Mouse (Mus musculus) hindbrain, embryonic 11.5 days (tissue): ENCODE measurements around the gene Ttc22. TPM values are rescaled to one million over a fixed set of nuclear protein-coding genes. Genes with fewer than 3 reads are reported as not detected.

ENCODE experiments used
- ATAC-seq: fragments of 200-750 bp; cut with Nextera tagmentation; 2 replicates; pipeline ENCODE4 v1.8.0; 2017; ENCODE audit warnings: mild to moderate bottlenecking, moderate TSS enrichment, moderate library complexity; ENCODE audit not compliant: low FRiP score
- DNase-seq: peaks from one replicate; pipeline ENCODE4 v3.0.0-alpha.2; 2015; ENCODE audit warnings: low spot score
- H3K27ac ChIP-seq: fragments of 300-500 bp; sonication (generic); 2 replicates; pipeline ENCODE4 v1.5.1; 2014; ENCODE audit warnings: mild to moderate bottlenecking, low read depth, low read length
- H3K27me3 ChIP-seq: fragments of 300-500 bp; sonication (generic); 2 replicates; pipeline ENCODE4 v1.6.1; 2014; ENCODE audit warnings: mild to moderate bottlenecking, low read length, moderate library complexity, mixed read lengths; ENCODE audit not compliant: control insufficient read depth, insufficient read depth
- H3K36me3 ChIP-seq: fragments of 300-500 bp; sonication (generic); 2 replicates; pipeline ENCODE4 v1.6.1; 2014; ENCODE audit warnings: mild to moderate bottlenecking, low read length, moderate library complexity, mixed read lengths; ENCODE audit not compliant: control insufficient read depth, insufficient read depth
- H3K4me1 ChIP-seq: fragments of 300-500 bp; sonication (generic); replicated peaks from 2 replicates; pipeline ENCODE4 v1.6.1; 2014; ENCODE audit warnings: low read length, mixed read lengths; ENCODE audit not compliant: control insufficient read depth, insufficient read depth
- H3K4me2 ChIP-seq: fragments of 300-500 bp; sonication (generic); replicated peaks from 2 replicates; pipeline ENCODE4 v1.6.1; 2014; ENCODE audit warnings: mild to moderate bottlenecking, low read depth, low read length
- H3K4me3 ChIP-seq: fragments of 300-500 bp; sonication (generic); 2 replicates; pipeline ENCODE4 v1.5.1; 2014; ENCODE audit warnings: low read depth, low read length
- H3K9ac ChIP-seq: fragments of 300-500 bp; sonication (generic); 2 replicates; pipeline ENCODE4 v1.6.1; 2014; ENCODE audit warnings: low read depth, low read length
- H3K9me3 ChIP-seq: fragments of 300-500 bp; sonication (generic); 2 replicates; pipeline ENCODE4 v1.6.1; 2016; ENCODE audit warnings: low read length; ENCODE audit not compliant: control insufficient read depth
- WGBS: fragments of 180-500 bp; shearing (Covaris S2); extraction: QIAGEN DNeasy Blood & Tissue Kit; methylation state at CpG from one replicate; pipeline ENCODE4 v1.1.7; 2014; 5-methylcytosine and 5-hydroxymethylcytosine counted together
- polyA plus RNA-seq: library from polyadenylated mRNA; unstranded; fragments of >200 nt; fragmentation: Nextera tagmentation; extraction: Ambion mirVana; gene quantifications from 2 replicates; pipeline ENCODE4 v1.2.1, GENCODE M21; 2014

The Ttc22 gene
- 0.08 and 0.13 TPM in 2 replicates for polyA plus RNA-seq

GRCm38 (mm10) chr4:106622030-106622493 is at the start of gene Ttc22:
Ttc22 (plus strand) TSS chr4:106622432.
- no peak for ATAC-seq

GRCm38 (mm10) chr4:106575022-106575421 is 47.2 kb upstream of the Ttc22 start:
- Histone ChIP-seq H3K27me3 (no peaks in the 10 kb centered on the region), H3K4me2 (no peak overlapping the region), H3K4me1 (no peaks in the 10 kb centered on the region), H3K27ac (no peak overlapping the region), H3K9me3 (no peaks in the 10 kb centered on the region), H3K36me3 (peaks cover 11% of the 10 kb centered on the region), H3K4me3 (no peak overlapping the region), H3K9ac (no peak overlapping the region)
- ATAC-seq (no peak), DNase-seq (no peak)
- 92% methylated on average over 8 of the region's 8 CpGs for WGBS

More at GRCm38 (mm10) chr4:106622030-106622493, at the start of gene Ttc22:
- H3K36me3 ChIP-seq, result no peaks in the 10 kb centered on the region
- H3K4me1 ChIP-seq, result 0 out of 2 replicates have a peak, but pooled peaks cover under 1% of the 10 kb centered on the region
- no peak within 1 kb of the TSS for H3K9ac ChIP-seq
- no peak within 1 kb of the TSS for H3K27ac ChIP-seq
- H3K27me3 ChIP-seq, result peaks cover 28% of the 10 kb centered on the region
- H3K4me3 ChIP-seq, result no peak within 1 kb of the TSS
- H3K9me3 ChIP-seq, result no peaks in the 10 kb centered on the region
- no peak for DNase-seq
- H3K4me2 ChIP-seq, result no peak within 1 kb of the TSS
- 22% methylated on average over 16 of the region's 16 CpGs for WGBS

- WGBS, result 81% methylated on average over 7 of the region's 7 CpGs
- Histone ChIP-seq H3K36me3 (peaks cover 19% of the 10 kb centered on the region), H3K4me2 (no peak overlapping the region), H3K27ac (no peak overlapping the region), H3K27me3 (no peaks in the 10 kb centered on the region), H3K9me3 (no peaks in the 10 kb centered on the region), H3K4me1 (no peaks in the 10 kb centered on the region), H3K4me3 (no peak overlapping the region), H3K9ac (no peak overlapping the region)
- DNase-seq (no peak), ATAC-seq (no peak)
Measured at GRCm38 (mm10) chr4:106577511-106577910, 44.7 kb upstream of the Ttc22 start.

- Histone ChIP-seq H3K36me3 (peaks cover 23% of the 10 kb centered on the region), H3K27me3 (no peaks in the 10 kb centered on the region), H3K4me1 (no peaks in the 10 kb centered on the region), H3K27ac (no peak overlapping the region), H3K9ac (no peak overlapping the region), H3K4me3 (no peak overlapping the region), H3K9me3 (no peaks in the 10 kb centered on the region), H3K4me2 (no peak overlapping the region)
- ATAC-seq (no peak), DNase-seq (no peak)
- WGBS, result 88% methylated on average over 14 of the region's 14 CpGs
Measured at GRCm38 (mm10) chr4:106581176-106581864, 40.9 kb upstream of the Ttc22 start.

- 95% methylated on average over 15 of the region's 15 CpGs for WGBS
- no peaks in the 10 kb centered on the region for H3K9me3 ChIP-seq
- no peak overlapping the region for H3K4me3 ChIP-seq
- peaks cover 27% of the 10 kb centered on the region for H3K36me3 ChIP-seq
- no peaks in the 10 kb centered on the region for H3K27me3 ChIP-seq
- no peak overlapping the region for H3K9ac ChIP-seq
- DNase-seq, result no peak
- H3K27ac ChIP-seq, result no peak overlapping the region
- no peak overlapping the region for H3K4me2 ChIP-seq
- no peak for ATAC-seq
- H3K4me1 ChIP-seq, result no peaks in the 10 kb centered on the region
Measured at GRCm38 (mm10) chr4:106581865-106582204, 40.4 kb upstream of the Ttc22 start.

GRCm38 (mm10) chr4:106582428-106583153 is 39.6 kb upstream of the Ttc22 start:
- Histone ChIP-seq H3K9ac (no peak overlapping the region), H3K36me3 (peaks cover 30% of the 10 kb centered on the region), H3K27me3 (no peaks in the 10 kb centered on the region), H3K9me3 (no peaks in the 10 kb centered on the region), H3K4me2 (no peak overlapping the region), H3K27ac (peak overlapping the region; percentile 42; the same call in 1 of the 2 replicates), H3K4me3 (no peak overlapping the region), H3K4me1 (no peaks in the 10 kb centered on the region)
- WGBS, result 91% methylated on average over 12 of the region's 12 CpGs
- ATAC-seq (no peak), DNase-seq (no peak)

- Histone ChIP-seq H3K4me3 (no peak overlapping the region), H3K27me3 (no peaks in the 10 kb centered on the region), H3K27ac (no peak overlapping the region), H3K4me2 (no peak overlapping the region), H3K4me1 (no peaks in the 10 kb centered on the region), H3K36me3 (peaks cover 27% of the 10 kb centered on the region), H3K9me3 (no peaks in the 10 kb centered on the region), H3K9ac (no peak overlapping the region)
- 89% methylated on average over 4 of the region's 4 CpGs for WGBS
- no peak for ATAC-seq
- DNase-seq, result no peak
Measured at GRCm38 (mm10) chr4:106584665-106585064, 37.6 kb upstream of the Ttc22 start.

GRCm38 (mm10) chr4:106587075-106587474 is 35.2 kb upstream of the Ttc22 start:
- DNase-seq, result no peak
- ATAC-seq, result no peak
- no peak overlapping the region for H3K9ac ChIP-seq
- no peak overlapping the region for H3K4me2 ChIP-seq
- H3K36me3 ChIP-seq, result peaks cover 17% of the 10 kb centered on the region
- H3K27ac ChIP-seq, result no peak overlapping the region
- no peaks in the 10 kb centered on the region for H3K9me3 ChIP-seq
- no peak overlapping the region for H3K4me3 ChIP-seq
- WGBS, result 93% methylated on average over 6 of the region's 6 CpGs
- H3K4me1 ChIP-seq, result no peaks in the 10 kb centered on the region
- no peaks in the 10 kb centered on the region for H3K27me3 ChIP-seq

- no peak for ATAC-seq
- Histone ChIP-seq H3K4me2 (no peak overlapping the region), H3K27ac (no peak overlapping the region), H3K9ac (no peak overlapping the region), H3K36me3 (peaks cover 14% of the 10 kb centered on the region; the same call in 1 of the 2 replicates), H3K4me3 (no peak overlapping the region), H3K27me3 (no peaks in the 10 kb centered on the region), H3K9me3 (no peaks in the 10 kb centered on the region), H3K4me1 (no peaks in the 10 kb centered on the region)
- no peak for DNase-seq
- WGBS, result 81% methylated on average over 9 of the region's 9 CpGs
Measured at GRCm38 (mm10) chr4:106590142-106590541, 32.1 kb upstream of the Ttc22 start.
